Mouse (Mus musculus): ENCODE data around the gene Slc13a2. TPM values are rescaled to one million over a fixed set of nuclear protein-coding genes. Genes with fewer than 3 reads are reported as not detected.

The Slc13a2 gene
- polyA plus RNA-seq (2016; fragmentation: Nextera tagmentation; extraction: Ambion mirVana), result not detected in 2 replicates

DNA sequence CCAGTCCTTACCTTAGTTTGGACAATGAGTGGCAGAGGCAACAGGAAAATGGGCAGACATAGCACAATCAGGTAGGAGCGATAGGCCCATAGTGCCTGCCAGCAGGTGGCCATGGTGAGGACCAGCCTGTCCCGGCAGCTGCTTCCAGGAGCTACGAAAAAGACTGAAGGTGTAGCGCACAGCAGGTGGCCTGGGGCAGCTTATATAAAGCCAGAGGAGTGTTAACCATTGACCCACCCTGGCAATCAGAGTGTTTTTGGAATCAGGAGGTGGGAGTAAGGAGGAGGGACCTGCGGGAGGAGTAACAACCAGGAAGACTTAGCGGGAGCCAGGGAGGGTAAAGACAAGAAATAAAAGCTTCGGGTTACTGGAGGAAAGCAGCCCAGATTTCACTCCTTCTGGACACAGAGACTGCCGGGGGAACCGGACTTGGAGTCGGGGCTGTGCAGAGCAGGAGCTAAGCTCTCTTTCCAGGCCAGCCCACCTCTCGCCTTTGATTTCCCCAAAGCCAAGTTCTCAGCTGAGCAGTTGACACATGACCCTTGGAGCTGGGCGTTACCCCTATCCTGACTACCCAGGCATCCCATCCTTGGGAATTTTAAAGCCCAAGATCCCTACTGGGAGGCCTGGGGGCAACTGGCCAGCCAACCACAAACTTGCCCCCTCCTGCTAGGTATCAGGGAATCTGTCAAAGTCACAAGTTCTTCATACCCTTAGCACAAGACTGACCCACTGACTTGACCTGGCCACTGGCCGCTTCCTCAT is at the start of gene Slc13a2:
Slc13a2 (minus strand) TSS at position 163 of the 765 bp plus-strand sequence.
- WGBS, result 27% methylated on average over 13 of the region's 13 CpGs
- Histone ChIP-seq H3K4me1 (no peaks in the 10 kb centered on the region), H3K27ac (no peak within 1 kb of the TSS)

DNA sequence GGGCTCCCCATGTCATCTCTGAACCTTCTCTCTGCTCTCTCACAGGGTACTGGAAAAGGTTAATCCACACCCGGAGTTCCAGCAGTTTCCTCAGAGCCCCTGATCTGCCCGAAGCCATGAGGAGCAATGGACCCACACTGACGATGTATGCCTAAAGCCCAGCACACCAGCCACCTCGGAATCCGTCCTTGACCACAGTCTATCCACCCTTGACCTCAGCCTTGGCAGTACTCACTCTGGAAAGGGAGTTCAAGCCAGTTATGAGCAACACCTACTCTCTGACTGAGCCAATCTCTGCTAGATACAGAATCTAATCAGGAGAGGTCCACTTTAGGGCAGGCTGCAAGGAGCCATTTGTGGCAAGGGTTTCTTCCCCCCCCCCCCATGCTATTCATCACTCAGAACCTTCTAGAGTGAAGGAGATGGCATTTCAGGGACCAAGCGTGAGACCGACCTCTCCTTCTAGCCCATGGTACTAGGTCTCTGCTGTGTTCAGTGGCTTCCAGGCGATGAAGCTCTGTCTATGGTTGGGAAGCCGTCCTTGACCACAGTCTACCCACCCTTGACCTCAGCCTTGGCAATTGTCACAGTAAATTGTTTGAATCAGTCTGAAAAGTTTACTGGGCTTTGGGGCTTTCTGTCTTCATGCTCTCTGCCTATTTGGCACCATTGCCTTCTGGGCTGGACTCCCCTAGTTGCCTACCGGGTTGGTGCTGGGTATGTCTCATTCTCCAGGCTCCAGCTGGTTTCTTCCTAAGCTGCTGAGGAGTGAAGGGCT is 49.5 kb upstream of the Slc13a2 start:
- WGBS, result 87% methylated on average over 10 of the region's 10 CpGs
- Histone ChIP-seq H3K27ac (no peak overlapping the region), H3K4me3 (no peak overlapping the region), H3K4me1 (peaks cover 5% of the 10 kb centered on the region), H3K9ac (no peak overlapping the region), H3K9me3 (no peaks in the 10 kb centered on the region), H3K36me3 (peaks cover 7% of the 10 kb centered on the region; the same call in 1 of the 2 replicates), H3K4me2 (replicated peaks) (no peak overlapping the region), H3K27me3 (no peaks in the 10 kb centered on the region)
- ATAC-seq (ENCODE audit: insufficient number of reproducible peaks, insufficient read depth, low FRiP score, low TSS enrichment), result no peak

More for the DNA sequence above, at the start of gene Slc13a2:
- Histone ChIP-seq H3K4me3 (no peak within 1 kb of the TSS), H3K36me3 (no peaks in the 10 kb centered on the region), H3K9ac (no peak within 1 kb of the TSS), H3K9me3 (no peaks in the 10 kb centered on the region), H3K27me3 (peaks cover 11% of the 10 kb centered on the region; the same call in 1 of the 2 replicates), H3K4me2 (replicated peaks) (no peak within 1 kb of the TSS)
- ATAC-seq (ENCODE audit: insufficient number of reproducible peaks, insufficient read depth, low FRiP score, low TSS enrichment), result no peak

DNA sequence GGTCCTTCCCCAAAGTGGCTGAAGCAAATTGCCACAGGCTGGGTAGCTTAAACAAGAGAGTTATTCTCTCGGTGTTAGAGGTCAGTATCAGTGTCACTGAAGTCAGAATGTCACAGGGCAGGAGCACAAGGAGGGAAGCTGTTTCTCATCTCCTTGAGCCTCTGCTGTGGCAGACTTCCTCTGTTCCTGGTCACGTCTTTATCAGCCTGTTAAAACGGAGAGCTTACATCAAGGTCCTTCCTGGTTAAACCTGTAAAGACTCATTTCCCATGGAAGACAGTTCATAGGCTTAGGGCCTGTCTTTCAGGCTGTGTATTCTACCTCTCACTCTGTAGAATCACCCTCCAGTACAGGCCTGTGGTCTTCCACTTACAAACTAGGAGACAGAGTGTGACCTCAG is 45.9 kb upstream of the Slc13a2 start:
- H3K4me3 ChIP-seq, result no peak overlapping the region
- no peak overlapping the region for H3K9ac ChIP-seq
- H3K36me3 ChIP-seq, result peaks cover 7% of the 10 kb centered on the region; the same call in 1 of the 2 replicates
- H3K27ac ChIP-seq, result no peak overlapping the region
- H3K27me3 ChIP-seq, result no peaks in the 10 kb centered on the region
- no peak for ATAC-seq (ENCODE audit: insufficient number of reproducible peaks, insufficient read depth, low FRiP score, low TSS enrichment)
- no peak overlapping the region for H3K4me2 ChIP-seq (replicated peaks)
- no peaks in the 10 kb centered on the region for H3K9me3 ChIP-seq
- H3K4me1 ChIP-seq, result peaks cover 15% of the 10 kb centered on the region
- 25% methylated on average over 3 of the region's 3 CpGs for whole genome bisulfite sequencing

DNA sequence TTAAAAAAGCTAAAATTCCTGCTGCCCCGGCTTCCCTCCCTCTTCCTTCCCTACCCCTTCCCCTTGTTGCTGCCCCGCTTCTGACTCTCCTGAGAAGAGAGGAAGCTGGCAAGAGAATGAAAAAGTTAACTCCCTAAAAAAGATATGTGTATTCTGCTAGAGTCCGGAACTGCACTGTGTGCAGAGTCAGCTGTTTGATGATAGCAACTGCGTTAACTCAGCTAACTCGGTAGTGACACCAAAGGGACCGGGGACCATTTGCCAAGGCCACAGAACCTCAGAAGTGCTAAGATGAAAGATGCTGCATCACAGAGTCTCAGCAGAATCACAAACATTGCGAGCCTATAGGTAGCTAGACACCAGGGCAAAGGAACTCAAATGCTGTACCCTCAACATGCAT is 45.5 kb upstream of the Slc13a2 start:
- H3K4me2 ChIP-seq (replicated peaks), result no peak overlapping the region
- no peak overlapping the region for H3K4me3 ChIP-seq
- WGBS, result 79% methylated on average over 7 of the region's 7 CpGs
- ATAC-seq (ENCODE audit: insufficient number of reproducible peaks, insufficient read depth, low FRiP score, low TSS enrichment), result no peak
- H3K4me1 ChIP-seq, result peaks cover 15% of the 10 kb centered on the region
- no peak overlapping the region for H3K27ac ChIP-seq
- no peaks in the 10 kb centered on the region for H3K27me3 ChIP-seq
- H3K36me3 ChIP-seq, result peaks cover 7% of the 10 kb centered on the region; the same call in 1 of the 2 replicates
- H3K9ac ChIP-seq, result no peak overlapping the region
- no peaks in the 10 kb centered on the region for H3K9me3 ChIP-seq

DNA sequence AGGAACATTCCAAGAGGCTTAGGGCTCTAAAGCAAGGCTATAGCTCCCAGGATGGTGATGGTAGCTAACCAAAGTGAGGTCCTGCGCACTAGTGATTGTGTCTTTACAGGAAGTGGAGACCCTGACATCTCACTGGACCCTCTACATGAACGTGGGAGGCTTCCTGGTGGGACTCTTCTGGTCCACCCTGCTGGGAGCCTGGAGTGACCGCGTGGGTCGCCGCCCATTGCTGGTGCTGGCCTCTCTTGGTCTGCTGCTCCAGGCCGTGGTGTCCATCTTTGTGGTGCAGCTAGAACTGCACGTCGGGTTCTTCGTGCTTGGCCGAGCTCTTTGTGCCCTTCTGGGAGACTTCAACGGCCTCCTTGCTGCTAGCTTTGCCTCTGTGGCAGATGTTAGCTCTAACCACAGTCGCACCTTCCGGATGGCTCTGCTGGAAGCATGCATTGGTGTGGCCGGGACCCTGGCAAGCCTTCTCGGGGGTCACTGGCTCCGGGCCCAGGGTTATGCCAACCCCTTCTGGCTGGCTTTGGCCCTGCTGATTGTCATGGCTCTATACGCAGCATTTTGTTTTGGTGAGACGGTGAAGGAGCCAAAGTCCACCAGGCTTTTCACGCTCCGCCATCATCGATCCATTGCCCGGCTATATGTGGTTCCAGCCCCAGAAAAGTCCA is 44.4 kb upstream of the Slc13a2 start:
- peak; percentile 7; the same call in 1 of the 2 replicates for ATAC-seq (ENCODE audit: insufficient number of reproducible peaks, insufficient read depth, low FRiP score, low TSS enrichment)
- WGBS, result 63% methylated on average over 23 of the region's 23 CpGs

DNA sequence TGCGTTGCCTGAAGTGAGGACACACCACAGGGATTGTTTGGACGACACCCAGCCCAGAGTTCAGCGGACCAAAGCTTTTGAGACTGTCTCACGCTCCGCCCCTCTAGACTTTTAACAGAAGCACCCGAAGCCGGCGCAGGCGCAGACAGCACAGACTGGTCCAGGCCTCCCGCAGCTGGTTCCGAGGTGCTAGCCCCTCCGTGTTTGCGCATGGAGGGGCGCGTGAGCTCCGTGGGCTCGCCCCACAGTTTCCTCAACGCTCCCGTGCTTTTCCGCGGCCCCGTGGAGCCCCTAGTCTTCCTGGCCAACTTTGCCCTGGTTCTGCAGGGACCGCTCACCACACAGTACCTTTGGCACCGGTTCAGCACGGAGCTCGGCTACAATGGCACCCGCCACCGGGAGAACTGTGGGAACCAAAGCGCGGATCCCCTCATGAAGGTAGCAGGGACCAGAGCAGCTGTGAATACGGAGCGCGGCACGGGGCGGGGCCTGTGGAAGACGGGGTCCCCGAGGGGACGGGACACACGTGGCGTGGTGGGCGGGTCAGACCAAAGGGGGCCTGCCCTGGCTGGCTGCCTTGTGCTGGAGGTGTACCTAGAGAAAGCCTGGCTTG is 43.7 kb upstream of the Slc13a2 start, which contains the start of gene Slc46a1:
Slc46a1 (plus strand) TSS at position 130 of the 613 bp plus-strand sequence.
- peak; percentile 93 for ATAC-seq (ENCODE audit: insufficient number of reproducible peaks, insufficient read depth, low FRiP score, low TSS enrichment)
- Histone ChIP-seq H3K27ac (peak within 1 kb of the TSS; percentile 97), H3K4me1 (peaks cover 15% of the 10 kb centered on the region), H3K27me3 (no peaks in the 10 kb centered on the region), H3K4me3 (peak within 1 kb of the TSS; percentile 73), H3K9me3 (0 out of 2 replicates have a peak, but pooled peaks cover 4% of the 10 kb centered on the region), H3K4me2 (replicated peaks) (peak within 1 kb of the TSS; percentile 82), H3K9ac (peak within 1 kb of the TSS; percentile 90), H3K36me3 (no peaks in the 10 kb centered on the region)
- WGBS, result under 1% methylated on average over 41 of the region's 41 CpGs

More for the DNA sequence above, 44.4 kb upstream of the Slc13a2 start:
- no peaks in the 10 kb centered on the region for H3K27me3 ChIP-seq
- peak overlapping the region; percentile 73 for H3K4me3 ChIP-seq
- peak overlapping the region; percentile 90 for H3K9ac ChIP-seq
- H3K4me2 ChIP-seq (replicated peaks), result peak overlapping the region; percentile 82
- H3K36me3 ChIP-seq, result peaks cover 2% of the 10 kb centered on the region; the same call in 1 of the 2 replicates
- peak overlapping the region; percentile 97 for H3K27ac ChIP-seq
- H3K9me3 ChIP-seq, result 0 out of 2 replicates have a peak, but pooled peaks cover 4% of the 10 kb centered on the region
- H3K4me1 ChIP-seq, result peaks cover 15% of the 10 kb centered on the region

DNA sequence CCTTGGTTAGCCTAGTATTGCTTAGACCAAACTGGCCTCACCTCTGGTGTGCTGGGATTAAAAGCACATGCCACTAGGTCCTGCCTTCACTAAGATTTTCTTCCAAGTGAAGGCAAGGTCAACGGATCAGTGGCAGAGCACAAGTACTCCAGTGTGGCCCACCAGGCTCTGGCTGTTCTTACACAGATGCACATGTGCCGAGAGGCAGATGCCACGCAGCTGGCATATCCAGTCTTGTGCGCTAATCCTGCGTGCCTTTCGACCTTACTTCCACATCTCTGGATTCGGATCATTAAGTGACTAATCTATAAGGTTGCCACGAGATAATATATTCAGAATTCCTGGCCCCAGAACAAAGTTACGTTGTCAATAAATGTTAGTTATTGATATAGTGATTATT is 43.1 kb upstream of the Slc13a2 start:
- peak overlapping the region; percentile 97; the same call in 1 of the 2 replicates for H3K27ac ChIP-seq
- H3K4me3 ChIP-seq, result peak overlapping the region; percentile 73
- no peaks in the 10 kb centered on the region for H3K36me3 ChIP-seq
- WGBS, result 36% methylated on average over 9 of the region's 9 CpGs
- H3K4me2 ChIP-seq (replicated peaks), result peak overlapping the region; percentile 82
- H3K9ac ChIP-seq, result peak overlapping the region; percentile 90
- H3K4me1 ChIP-seq, result peaks cover 15% of the 10 kb centered on the region
- 0 out of 2 replicates have a peak, but pooled peaks have one; percentile 20 for ATAC-seq (ENCODE audit: insufficient number of reproducible peaks, insufficient read depth, low FRiP score, low TSS enrichment)
- H3K9me3 ChIP-seq, result 0 out of 2 replicates have a peak, but pooled peaks cover 4% of the 10 kb centered on the region
- no peaks in the 10 kb centered on the region for H3K27me3 ChIP-seq

DNA sequence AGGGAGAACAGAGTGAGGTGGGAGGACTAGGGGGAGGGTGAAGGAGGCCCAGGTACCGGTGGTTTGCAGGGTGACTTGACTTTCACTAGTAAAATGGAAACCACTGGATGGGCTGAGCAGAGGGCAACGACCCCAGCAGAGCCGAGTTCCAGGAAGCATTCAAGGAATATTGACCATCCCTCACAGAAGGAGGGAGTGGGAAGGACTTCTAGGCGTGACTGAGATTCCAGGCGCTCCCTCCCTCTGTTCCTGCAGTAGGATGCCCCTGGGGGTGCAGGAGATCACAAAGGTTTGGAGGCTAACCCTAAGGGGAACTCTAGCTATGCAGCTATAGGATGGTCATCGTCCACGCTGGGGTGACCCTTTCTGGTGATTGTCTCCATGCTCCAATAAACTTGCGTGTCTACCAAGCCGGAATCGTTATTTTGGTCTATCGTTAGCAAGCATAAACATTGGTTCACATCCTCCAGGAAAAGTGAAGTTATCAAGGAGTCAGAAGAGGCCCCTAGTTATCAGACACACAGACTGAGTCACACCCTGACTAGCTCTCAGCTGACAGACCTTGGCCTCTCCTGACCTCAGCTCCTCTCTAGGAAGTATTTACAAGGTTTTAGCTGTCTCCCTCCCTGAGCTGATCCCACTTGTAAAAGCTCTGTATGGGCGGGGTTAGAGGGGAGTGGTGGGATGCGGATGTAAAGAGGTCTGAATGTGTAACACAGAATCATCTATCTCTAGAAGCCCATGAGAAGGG is 41.4 kb upstream of the Slc13a2 start:
- H3K4me3 ChIP-seq, result no peak overlapping the region
- H3K9me3 ChIP-seq, result 0 out of 2 replicates have a peak, but pooled peaks cover 4% of the 10 kb centered on the region
- no peak overlapping the region for H3K27ac ChIP-seq
- no peak for ATAC-seq (ENCODE audit: insufficient number of reproducible peaks, insufficient read depth, low FRiP score, low TSS enrichment)
- no peaks in the 10 kb centered on the region for H3K36me3 ChIP-seq
- H3K27me3 ChIP-seq, result no peaks in the 10 kb centered on the region
- no peak overlapping the region for H3K4me2 ChIP-seq (replicated peaks)
- H3K4me1 ChIP-seq, result peaks cover 15% of the 10 kb centered on the region
- WGBS, result 60% methylated on average over 13 of the region's 13 CpGs
- no peak overlapping the region for H3K9ac ChIP-seq

DNA sequence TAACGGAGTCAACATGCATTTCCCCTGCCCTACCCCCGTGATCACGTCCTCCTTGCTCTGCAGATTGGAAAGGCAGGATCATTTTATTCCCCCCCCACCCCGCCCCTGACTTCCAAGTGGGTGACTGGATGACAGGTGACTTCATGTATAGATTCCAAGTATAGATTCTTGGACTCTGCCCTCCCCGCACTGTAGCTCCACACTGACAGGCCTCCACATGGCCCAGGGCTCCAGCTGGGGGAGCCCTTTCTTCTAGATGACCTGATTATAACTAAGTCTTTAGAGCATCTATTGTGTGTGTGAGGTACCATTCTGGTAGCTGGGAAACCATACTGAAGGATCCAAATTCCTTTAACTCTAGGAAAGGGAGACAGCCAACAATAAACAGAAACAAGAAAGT is 40.7 kb upstream of the Slc13a2 start:
- Histone ChIP-seq H3K4me1 (peaks cover 15% of the 10 kb centered on the region), H3K36me3 (no peaks in the 10 kb centered on the region), H3K4me2 (replicated peaks) (no peak overlapping the region), H3K27me3 (no peaks in the 10 kb centered on the region), H3K4me3 (no peak overlapping the region), H3K9ac (no peak overlapping the region), H3K27ac (no peak overlapping the region), H3K9me3 (0 out of 2 replicates have a peak, but pooled peaks cover 4% of the 10 kb centered on the region)
- no peak for ATAC-seq (ENCODE audit: insufficient number of reproducible peaks, insufficient read depth, low FRiP score, low TSS enrichment)
- 83% methylated on average over 5 of the region's 5 CpGs for WGBS

DNA sequence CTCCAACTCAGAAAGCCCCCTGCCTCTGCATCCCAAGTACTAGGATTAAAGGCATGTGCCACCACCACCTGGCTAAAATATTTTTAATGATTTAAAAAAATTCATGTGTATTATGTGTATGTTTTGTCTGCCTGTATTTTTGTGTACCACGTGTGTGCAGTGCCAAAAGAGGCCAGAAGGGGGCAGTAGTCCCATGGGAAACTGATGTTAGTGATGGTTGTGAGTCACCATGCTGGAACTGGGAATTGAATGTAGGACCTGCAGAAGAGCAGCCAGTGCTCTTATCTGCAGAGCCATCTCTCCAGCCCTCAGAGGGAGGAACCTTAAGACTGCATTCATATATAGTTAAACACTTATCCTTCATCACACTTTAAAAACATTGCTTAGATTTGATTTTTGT is 39.9 kb upstream of the Slc13a2 start:
- H3K9me3 ChIP-seq, result 0 out of 2 replicates have a peak, but pooled peaks cover 4% of the 10 kb centered on the region
- no peaks in the 10 kb centered on the region for H3K27me3 ChIP-seq
- H3K9ac ChIP-seq, result no peak overlapping the region
- WGBS, result 61% methylated on average over 1 of the region's 1 CpGs
- H3K4me3 ChIP-seq, result no peak overlapping the region
- H3K27ac ChIP-seq, result no peak overlapping the region
- no peak for ATAC-seq (ENCODE audit: insufficient number of reproducible peaks, insufficient read depth, low FRiP score, low TSS enrichment)
- no peak overlapping the region for H3K4me2 ChIP-seq (replicated peaks)
- H3K4me1 ChIP-seq, result peaks cover 13% of the 10 kb centered on the region
- H3K36me3 ChIP-seq, result no peaks in the 10 kb centered on the region
